Comparison of ENCODE assay signal across 9 mouse cellular contexts in the genomic region with DNA sequence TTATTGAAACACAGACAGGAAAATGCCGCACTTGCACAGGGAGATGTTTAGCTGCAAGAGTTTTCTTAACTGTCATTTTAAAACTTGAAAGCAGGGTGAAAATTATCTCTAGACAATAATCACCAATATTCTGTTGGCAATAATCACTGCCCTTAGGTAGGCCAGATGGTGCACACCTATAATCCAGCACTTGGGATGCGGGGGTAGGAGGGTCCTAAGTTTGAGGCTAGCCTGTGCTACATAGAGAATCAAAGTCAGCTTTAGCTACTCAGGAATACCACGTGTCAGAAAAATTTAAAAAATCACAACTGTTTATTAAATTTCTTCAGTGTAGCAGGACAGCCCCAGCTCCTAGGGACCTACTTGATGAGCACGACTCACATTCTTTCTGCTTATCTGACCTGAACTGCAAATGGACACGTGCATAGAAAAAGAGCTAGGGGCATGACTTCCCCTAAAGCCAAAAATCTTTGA. TPM values are rescaled to one million over a fixed set of nuclear protein-coding genes. Genes with fewer than 3 reads are reported as not detected.
DNase-seq lines count a peak whose midpoint lies in the region; ATAC-seq and TF ChIP-seq lines count a peak whose summit lies in the region.
"Had no signal": no experiment of that assay in that cellular context is flagged by ENCODE, and none has a peak within 500 bp of the region (broad histone marks: within the 10 kb centered on the region; RNA-seq: fewer than 3 reads in every experiment).

No protein-coding gene starts in this region.

- H3K27me3 ChIP-seq in lung, postnatal 0 days (replicated peaks; ENCODE audit: insufficient read depth, low read length), result no peaks in the 10 kb centered on the region
- H3K27me3 ChIP-seq in forebrain, embryonic 15.5 days, result no peaks in the 10 kb centered on the region
- no peaks in the 10 kb centered on the region for H3K27me3 ChIP-seq in liver, embryonic 13.5 days

- no peak for TF ChIP-seq CTCF in lung, postnatal 0 days (IDR thresholded peaks at IDR 0.05)
- TF ChIP-seq CTCF in lung, adult 2 months (IDR thresholded peaks at IDR 0.05; ENCODE audit: insufficient read depth, low read length), result no peak

- H3K4me1 ChIP-seq in lung, postnatal 0 days (ENCODE audit: insufficient read depth, low read depth, low read length), result peaks cover 9% of the 10 kb centered on the region
- H3K4me1 ChIP-seq in lung, adult 2 months (ENCODE audit: control insufficient read depth, insufficient read depth, low read length), result peaks cover 12% of the 10 kb centered on the region
- H3K4me1 ChIP-seq in forebrain, embryonic 15.5 days, result peaks cover 8% of the 10 kb centered on the region
- H3K4me1 ChIP-seq in liver, embryonic 13.5 days (replicated peaks), result peaks cover 10% of the 10 kb centered on the region

- no peak overlapping the region for H3K4me2 ChIP-seq in lung, postnatal 0 days (replicated peaks; ENCODE audit: low read depth, low read length)
- H3K4me2 ChIP-seq in forebrain, embryonic 15.5 days (replicated peaks), result peak overlapping the region; percentile 88
- H3K4me2 ChIP-seq in liver, embryonic 13.5 days, result peak overlapping the region; percentile 72

- TF ChIP-seq EP300 in lung, postnatal 0 days (IDR thresholded peaks at IDR 0.05), result no peak

- DNase-seq in lung, postnatal 0 days (ENCODE audit: low spot score), result no peak
- DNase-seq in lung, adult 2 months, result no peak
- no peak for DNase-seq in liver, embryonic 13.5 days
- no peak for DNase-seq in thymus, postnatal 14 days
- no peak for DNase-seq in spleen, postnatal 4 days (ENCODE audit: low spot score in 2 of 2)
- DNase-seq in right cerebral cortex, adult 18-20 months, result no peak
- DNase-seq: right cerebral cortex, postnatal 25 days had no signal

- peak overlapping the region; percentile 73; the same call in 1 of the 2 replicates for H3K4me3 ChIP-seq in lung, postnatal 0 days (ENCODE audit: low read depth, low read length)
- no peak overlapping the region for H3K4me3 ChIP-seq in lung, adult 2 months (replicated peaks; ENCODE audit: extremely low read depth, low read depth, low read length)
- no peak overlapping the region for H3K4me3 ChIP-seq in forebrain, embryonic 15.5 days
- H3K4me3 ChIP-seq in liver, embryonic 13.5 days (replicated peaks), result peak overlapping the region; percentile 60; the same call in 1 of the 2 replicates

- H3K9me3 ChIP-seq in lung, postnatal 0 days (ENCODE audit: low read length), result no peaks in the 10 kb centered on the region
- no peaks in the 10 kb centered on the region for H3K9me3 ChIP-seq in forebrain, embryonic 15.5 days
- H3K9me3 ChIP-seq in liver, embryonic 13.5 days (replicated peaks), result no peaks in the 10 kb centered on the region

- ATAC-seq in lung, postnatal 0 days, result no peak
- ATAC-seq in forebrain, embryonic 15.5 days (replicated peaks), result no peak
- no peak; the same call in 1 of the 2 replicates for ATAC-seq in liver, embryonic 13.5 days (ENCODE audit: low read depth)

- no peak overlapping the region; the same call in 1 of the 2 replicates for H3K27ac ChIP-seq in lung, postnatal 0 days (ENCODE audit: low read length)
- no peak overlapping the region for H3K27ac ChIP-seq in forebrain, embryonic 15.5 days (replicated peaks)
- H3K27ac ChIP-seq in liver, embryonic 13.5 days, result no peak overlapping the region
- H3K27ac ChIP-seq: left cerebral cortex, adult 2 months had no signal

- peaks cover 3% of the 10 kb centered on the region; the same call in 1 of the 2 replicates for H3K36me3 ChIP-seq in lung, postnatal 0 days (ENCODE audit: insufficient read depth, low read length)
- H3K36me3 ChIP-seq in forebrain, embryonic 15.5 days, result no peaks in the 10 kb centered on the region
- no peaks in the 10 kb centered on the region for H3K36me3 ChIP-seq in liver, embryonic 13.5 days

- TF ChIP-seq POLR2A in lung, adult 2 months (IDR thresholded peaks at IDR 0.05; ENCODE audit: borderline replicate concordance, extremely low read depth, low read depth, low read length), result no peak

- 53% methylated on average over 5 of the region's 5 CpGs for WGBS in lung, postnatal 0 days
- 52% methylated on average over 5 of the region's 5 CpGs for WGBS in lung, adult 2 months
- WGBS in forebrain, embryonic 15.5 days, result 60% methylated on average over 5 of the region's 5 CpGs
- 47% methylated on average over 5 of the region's 5 CpGs for WGBS in liver, embryonic 13.5 days (ENCODE audit: insufficient replicate concordance)

- H3K9ac ChIP-seq in lung, postnatal 0 days (replicated peaks; ENCODE audit: low read depth), result no peak overlapping the region
- no peak overlapping the region for H3K9ac ChIP-seq in forebrain, embryonic 15.5 days (replicated peaks)
- H3K9ac ChIP-seq in liver, embryonic 13.5 days, result no peak overlapping the region

RNA-seq across cellular contexts. Expression of gene S100a11, which starts 0.4 kb away (rescaled TPM):
- polyA plus RNA-seq in lung, postnatal 0 days (2015; fragmentation: Nextera tagmentation; extraction: Ambion mirVana), result 2,427 and 2,513 TPM in 2 replicates
- polyA plus RNA-seq in lung, adult 2 months (2012; rRNA removed), result 232 and 357 TPM in 2 replicates
- polyA plus RNA-seq in forebrain, embryonic 15.5 days (2015; fragmentation: Nextera tagmentation; extraction: Ambion mirVana), result 102 and 108 TPM in 2 replicates
- 148 and 157 TPM in 2 replicates for polyA plus RNA-seq in liver, embryonic 13.5 days (2015; fragmentation: Nextera tagmentation; extraction: Ambion mirVana)

RNA-seq across cellular contexts. Expression of gene S100a10, which starts 35.0 kb away (rescaled TPM):
- 395 and 447 TPM in 2 replicates for polyA plus RNA-seq in lung, postnatal 0 days (2015; fragmentation: Nextera tagmentation; extraction: Ambion mirVana)
- 61.1 and 79.5 TPM in 2 replicates for polyA plus RNA-seq in lung, adult 2 months (2012; rRNA removed)
- 114 and 115 TPM in 2 replicates for polyA plus RNA-seq in forebrain, embryonic 15.5 days (2015; fragmentation: Nextera tagmentation; extraction: Ambion mirVana)
- 69.5 and 71.2 TPM in 2 replicates for polyA plus RNA-seq in liver, embryonic 13.5 days (2015; fragmentation: Nextera tagmentation; extraction: Ambion mirVana)

RNA-seq across cellular contexts. Expression of gene Tchhl1, which starts 51.3 kb away (rescaled TPM):
- not detected in 2 replicates for polyA plus RNA-seq in lung, postnatal 0 days (2015; fragmentation: Nextera tagmentation; extraction: Ambion mirVana)
- not detected in 2 replicates for polyA plus RNA-seq in lung, adult 2 months (2012; rRNA removed)
- polyA plus RNA-seq in forebrain, embryonic 15.5 days (2015; fragmentation: Nextera tagmentation; extraction: Ambion mirVana), result not detected in 2 replicates
- not detected in 2 replicates for polyA plus RNA-seq in liver, embryonic 13.5 days (2015; fragmentation: Nextera tagmentation; extraction: Ambion mirVana)

Comparison
In these comparisons a context has a peak if more than half of its experiments do, and no peak if none do; other contexts are left out.
1. H3K4me3 ChIP-seq: peak in lung, postnatal 0 days (single experiment) and liver, embryonic 13.5 days (single experiment); none in lung, adult 2 months (single experiment) and forebrain, embryonic 15.5 days (single experiment).